Mouse (Mus musculus) midbrain, embryonic 16.5 days (tissue): ENCODE results near the gene Tfap2e. TPM values are rescaled to one million over a fixed set of nuclear protein-coding genes. Genes with fewer than 3 reads are reported as not detected.

Source experiments
- ATAC-seq: fragments of 200-750 bp; cut with Nextera tagmentation; 2 replicates; pipeline ENCODE4 v1.8.0; 2017; ENCODE audit warnings: moderate TSS enrichment
- H3K27ac ChIP-seq: fragments of 300-500 bp; sonication (generic); 2 replicates; pipeline ENCODE4 v1.5.1; 2014; ENCODE audit warnings: mild to moderate bottlenecking, low read length, mixed read lengths
- H3K27me3 ChIP-seq: fragments of 300-500 bp; sonication (generic); 2 replicates; pipeline ENCODE4 v1.6.1; 2014; ENCODE audit warnings: low read depth, low read length, mixed read lengths; ENCODE audit not compliant: control insufficient read depth, insufficient read depth
- H3K36me3 ChIP-seq: fragments of 300-500 bp; sonication (generic); 2 replicates; pipeline ENCODE4 v1.6.1; 2014; ENCODE audit warnings: mild to moderate bottlenecking, low read length, moderate library complexity, mixed read lengths; ENCODE audit not compliant: control insufficient read depth, insufficient read depth
- H3K4me1 ChIP-seq: fragments of 300-500 bp; sonication (generic); 2 replicates; pipeline ENCODE4 v1.6.1; 2014; ENCODE audit warnings: mild to moderate bottlenecking, low read length, mixed read lengths; ENCODE audit not compliant: control insufficient read depth, insufficient read depth
- H3K4me2 ChIP-seq: fragments of 300-500 bp; sonication (generic); 2 replicates; pipeline ENCODE4 v1.6.1; 2014; ENCODE audit warnings: mild to moderate bottlenecking, low read length, mixed read lengths
- H3K4me3 ChIP-seq: fragments of 300-500 bp; sonication (generic); 2 replicates; pipeline ENCODE4 v1.5.1; 2014; ENCODE audit warnings: low read depth, mild to moderate bottlenecking, low read length, moderate library complexity, mixed read lengths
- H3K9ac ChIP-seq: fragments of 300-500 bp; sonication (generic); 2 replicates; pipeline ENCODE4 v1.6.1; 2014; ENCODE audit warnings: low read depth, low read length, mixed read lengths
- H3K9me3 ChIP-seq: fragments of 300-500 bp; sonication (generic); replicated peaks from 2 replicates; pipeline ENCODE4 v1.6.1; 2014; ENCODE audit warnings: mild to moderate bottlenecking, low read length, mixed read lengths; ENCODE audit not compliant: control insufficient read depth, poor library complexity, severe bottlenecking
- WGBS: fragments of 180-500 bp; shearing (Covaris S2); extraction: QIAGEN DNeasy Blood & Tissue Kit; methylation state at CpG from one replicate; pipeline ENCODE4 v1.1.7; 2014; 5-methylcytosine and 5-hydroxymethylcytosine counted together
- polyA plus RNA-seq: library from polyadenylated mRNA; unstranded; fragments of >200 nt; fragmentation: Nextera tagmentation; extraction: Ambion mirVana; gene quantifications from 2 replicates; pipeline ENCODE4 v1.2.1, GENCODE M21; 2015

The Tfap2e gene
- polyA plus RNA-seq, 1 experiment from 2014 or later = 0.09 TPM

DNA sequence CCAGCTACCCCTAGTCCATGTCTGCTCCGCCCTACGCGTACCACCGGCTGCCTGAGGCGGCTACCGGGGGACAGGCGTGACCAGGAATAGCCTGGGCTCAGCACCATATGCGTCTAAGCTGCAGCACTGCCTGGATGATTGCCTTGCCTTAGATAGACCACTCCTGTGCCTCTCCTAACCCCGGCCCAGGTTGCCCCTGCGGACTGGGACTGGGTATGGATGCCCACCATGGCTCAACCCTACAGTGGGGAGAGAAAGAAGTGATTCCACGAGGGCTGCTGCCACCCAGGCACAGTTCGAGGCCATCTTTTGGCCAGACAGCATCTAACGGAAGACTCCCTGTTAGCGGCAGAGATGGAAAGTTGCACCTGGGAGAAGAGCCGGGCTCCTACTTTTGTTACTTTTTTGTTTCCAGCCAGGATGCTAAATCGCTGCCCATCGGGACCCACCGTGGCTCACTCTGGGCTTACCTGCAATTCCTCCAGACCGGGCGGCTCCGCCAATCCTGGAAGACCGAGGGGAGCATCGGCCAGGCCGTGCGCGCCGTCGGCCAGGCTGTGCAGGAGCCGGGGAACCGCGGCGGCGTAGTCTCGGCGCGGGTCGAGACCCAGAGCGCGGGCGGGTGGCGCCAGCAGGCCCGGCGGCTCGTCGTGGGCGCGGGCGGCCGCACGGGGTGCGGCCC is 1.2 kb downstream of the Tfap2e start:
- no peaks in the 10 kb centered on the region for H3K9me3 ChIP-seq
- H3K27ac ChIP-seq = no peak overlapping the region
- WGBS = 2% methylated on average over 51 of the region's 51 CpGs
- H3K27me3 ChIP-seq = peaks cover 70% of the 10 kb centered on the region
- no peaks in the 10 kb centered on the region for H3K36me3 ChIP-seq
- H3K4me1 ChIP-seq = no peaks in the 10 kb centered on the region; the same call in 1 of the 2 replicates
- no peak overlapping the region for H3K9ac ChIP-seq
- peak overlapping the region; percentile 47 for H3K4me2 ChIP-seq
- ATAC-seq = no peak
- peak overlapping the region; percentile 28 for H3K4me3 ChIP-seq

- Histone ChIP-seq H3K4me1 (no peaks in the 10 kb centered on the region; the same call in 1 of the 2 replicates), H3K27me3 (peaks cover 68% of the 10 kb centered on the region), H3K4me2 (no peak overlapping the region), H3K36me3 (no peaks in the 10 kb centered on the region), H3K9me3 (no peaks in the 10 kb centered on the region), H3K27ac (no peak overlapping the region), H3K4me3 (no peak overlapping the region), H3K9ac (no peak overlapping the region)
- WGBS = 6% methylated on average over 16 of the region's 16 CpGs
- no peak for ATAC-seq
Measured at GRCm38 (mm10) chr4:126734001-126734603, 1.9 kb downstream of the Tfap2e start.

- H3K4me3 ChIP-seq = peak overlapping the region; percentile 20; the same call in 1 of the 2 replicates
- H3K9me3 ChIP-seq = no peaks in the 10 kb centered on the region
- H3K27ac ChIP-seq = no peak overlapping the region
- no peak overlapping the region for H3K9ac ChIP-seq
- 4% methylated on average over 26 of the region's 26 CpGs for WGBS
- H3K36me3 ChIP-seq = no peaks in the 10 kb centered on the region
- no peaks in the 10 kb centered on the region; the same call in 1 of the 2 replicates for H3K4me1 ChIP-seq
- H3K27me3 ChIP-seq = peaks cover 54% of the 10 kb centered on the region
- ATAC-seq = no peak
- H3K4me2 ChIP-seq = peak overlapping the region; percentile 42
Measured at GRCm38 (mm10) chr4:126732531-126733380, 3.3 kb downstream of the Tfap2e start.

DNA sequence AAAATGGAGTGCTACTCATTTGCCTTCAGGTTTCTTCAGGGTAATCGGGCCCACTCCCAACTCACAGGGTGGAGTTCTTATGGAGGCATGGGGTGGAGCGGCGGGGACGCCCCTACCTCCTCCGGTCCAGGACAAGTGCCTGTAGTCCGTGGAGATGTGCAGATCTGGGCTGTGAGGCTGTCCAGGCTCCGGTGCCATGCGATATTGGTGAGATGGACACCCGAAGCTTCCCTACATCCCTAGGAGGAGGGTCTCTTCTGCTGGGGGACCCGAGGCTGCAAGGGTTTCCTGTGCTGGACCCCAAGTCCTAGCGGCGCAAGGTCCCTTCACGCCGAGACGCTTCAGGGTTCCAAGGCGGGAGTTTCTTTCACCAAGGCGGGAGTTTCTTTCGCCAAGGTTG is 3.9 kb downstream of the Tfap2e start:
- no peak overlapping the region for H3K27ac ChIP-seq
- H3K4me2 ChIP-seq = peak overlapping the region; percentile 42
- H3K9me3 ChIP-seq = no peaks in the 10 kb centered on the region
- H3K9ac ChIP-seq = no peak overlapping the region
- WGBS = 3% methylated on average over 18 of the region's 18 CpGs
- ATAC-seq = no peak
- no peaks in the 10 kb centered on the region for H3K36me3 ChIP-seq
- H3K27me3 ChIP-seq = peaks cover 51% of the 10 kb centered on the region
- H3K4me1 ChIP-seq = no peaks in the 10 kb centered on the region; the same call in 1 of the 2 replicates
- H3K4me3 ChIP-seq = peak overlapping the region; percentile 20; the same call in 1 of the 2 replicates

- no peak overlapping the region for H3K9ac ChIP-seq
- H3K9me3 ChIP-seq = no peaks in the 10 kb centered on the region
- H3K36me3 ChIP-seq = peaks cover 28% of the 10 kb centered on the region
- ATAC-seq = no peak
- no peaks in the 10 kb centered on the region for H3K27me3 ChIP-seq
- no peaks in the 10 kb centered on the region for H3K4me1 ChIP-seq
- H3K4me3 ChIP-seq = no peak overlapping the region
- WGBS = 48% methylated on average over 5 of the region's 5 CpGs
- H3K27ac ChIP-seq = no peak overlapping the region
- H3K4me2 ChIP-seq = no peak overlapping the region
Measured at GRCm38 (mm10) chr4:126707439-126707826, 28.6 kb downstream of the Tfap2e start.

- Histone ChIP-seq H3K9ac (0 out of 2 replicates have a peak overlapping the region, but pooled peaks have one; percentile 6), H3K9me3 (no peaks in the 10 kb centered on the region), H3K4me1 (no peaks in the 10 kb centered on the region), H3K27me3 (no peaks in the 10 kb centered on the region), H3K36me3 (peaks cover 33% of the 10 kb centered on the region), H3K4me2 (no peak overlapping the region), H3K4me3 (no peak overlapping the region), H3K27ac (no peak overlapping the region)
- no peak for ATAC-seq
- 38% methylated on average over 12 of the region's 12 CpGs for WGBS
Measured at GRCm38 (mm10) chr4:126706630-126707438, 29.2 kb downstream of the Tfap2e start.

DNA sequence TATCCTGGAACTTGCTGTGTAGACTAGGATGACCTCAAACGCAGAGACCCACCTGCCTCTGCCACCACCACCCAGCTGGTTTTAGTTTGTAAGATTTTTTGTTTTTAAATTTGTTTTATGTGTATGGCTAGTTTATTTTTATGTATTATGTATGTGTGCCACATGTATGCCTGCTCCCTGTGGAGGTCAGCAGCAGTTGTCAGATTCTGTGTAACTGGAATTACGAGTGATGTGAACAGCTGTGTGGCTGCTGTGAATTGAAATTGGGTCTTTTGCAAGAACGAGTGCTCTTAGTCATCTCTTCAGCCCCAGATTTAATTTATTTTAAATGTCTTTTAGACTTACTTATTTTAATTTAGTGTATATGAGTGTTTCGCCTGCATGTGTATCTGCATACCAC is 39.1 kb downstream of the Tfap2e start:
- WGBS = 95% methylated on average over 4 of the region's 4 CpGs
- Histone ChIP-seq H3K4me3 (no peak overlapping the region), H3K27ac (no peak overlapping the region), H3K36me3 (peaks cover 4% of the 10 kb centered on the region; the same call in 1 of the 2 replicates), H3K4me1 (no peaks in the 10 kb centered on the region), H3K9me3 (no peaks in the 10 kb centered on the region), H3K9ac (no peak overlapping the region), H3K4me2 (no peak overlapping the region), H3K27me3 (no peaks in the 10 kb centered on the region)
- no peak for ATAC-seq

DNA sequence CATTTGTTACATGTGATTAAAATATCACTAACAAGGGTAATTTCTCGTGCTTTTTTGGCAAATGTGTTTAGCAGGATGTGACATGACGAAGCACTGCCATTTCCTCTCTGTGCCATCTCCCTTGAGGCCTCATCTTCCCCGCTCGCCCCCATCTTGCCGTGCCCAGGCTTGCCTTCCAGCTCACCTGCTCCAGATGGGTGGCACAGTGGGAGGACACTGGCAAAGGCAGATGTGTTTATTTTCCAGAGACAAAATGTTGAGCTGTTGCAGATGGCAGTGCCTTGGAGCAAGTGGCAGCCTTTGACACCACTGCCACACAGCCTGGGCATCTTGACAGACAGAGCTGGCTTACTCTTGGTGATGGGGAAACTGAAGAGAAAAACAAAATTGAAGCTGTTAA is 43.0 kb downstream of the Tfap2e start:
- no peak overlapping the region for H3K9ac ChIP-seq
- no peaks in the 10 kb centered on the region for H3K4me1 ChIP-seq
- H3K27me3 ChIP-seq = no peaks in the 10 kb centered on the region
- H3K27ac ChIP-seq = no peak overlapping the region
- no peak overlapping the region for H3K4me3 ChIP-seq
- no peaks in the 10 kb centered on the region for H3K36me3 ChIP-seq
- no peak overlapping the region for H3K4me2 ChIP-seq
- no peaks in the 10 kb centered on the region for H3K9me3 ChIP-seq
- no peak for ATAC-seq
- 92% methylated on average over 5 of the region's 5 CpGs for WGBS
